27 mouse cellular contexts compared by ENCODE assay signal in the genomic region with DNA sequence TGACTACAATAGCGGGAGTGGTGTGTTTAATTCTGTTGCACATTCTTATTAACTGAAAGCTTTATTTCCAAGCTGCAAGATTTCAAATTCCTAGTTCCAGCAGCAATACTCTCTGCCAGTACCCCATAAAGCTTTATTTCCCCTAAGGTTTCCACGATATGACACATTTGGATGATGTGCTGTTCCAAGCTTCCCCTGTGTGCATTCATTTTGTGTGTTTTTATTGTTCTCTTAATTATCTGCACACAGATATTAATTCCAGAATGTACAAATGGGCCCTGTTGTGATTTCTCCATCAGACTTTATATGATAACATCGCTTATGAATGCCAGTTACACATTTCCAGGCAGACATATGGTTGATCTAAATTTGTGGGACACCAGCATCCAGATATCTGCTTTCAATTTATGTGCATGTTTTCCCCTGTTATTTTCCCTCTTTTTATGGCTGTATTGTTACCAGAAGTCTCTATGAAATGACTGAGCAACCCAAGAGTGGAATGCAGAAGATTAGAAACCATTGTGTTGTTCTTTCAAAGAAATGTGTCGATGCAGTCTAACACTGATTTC.
A peak's percentile ranks its signal among the peaks of the same experiment; 100 is the strongest.
DNase-seq lines count a peak whose midpoint lies in the region; ATAC-seq and TF ChIP-seq lines count a peak whose summit lies in the region.
"Had no signal": no experiment of that assay in that cellular context is flagged by ENCODE, and none has a peak within 500 bp of the region (broad histone marks: within the 10 kb centered on the region; RNA-seq: fewer than 3 reads in every experiment).

No protein-coding gene starts in this region.

- no peak overlapping the region for H3K9ac ChIP-seq in hindbrain, embryonic 14.5 days
- no peak overlapping the region for H3K9ac ChIP-seq in midbrain, postnatal 0 days (replicated peaks; ENCODE audit: low read length, poor library complexity, severe bottlenecking)
- H3K9ac ChIP-seq in midbrain, embryonic 15.5 days: no peak overlapping the region
- no peak overlapping the region for H3K9ac ChIP-seq in limb, embryonic 14.5 days (ENCODE audit: low read depth, low read length, severe bottlenecking)
- H3K9ac ChIP-seq: liver, embryonic 15.5 days; lung, embryonic 14.5 days had no signal

- no peak for TF ChIP-seq CTCF in midbrain, postnatal 0 days (IDR thresholded peaks at IDR 0.05)
- TF ChIP-seq CTCF in thymus, adult 2 months (IDR thresholded peaks at IDR 0.05; ENCODE audit: borderline replicate concordance, control insufficient read depth, extremely low read depth, insufficient read depth, low read length, poor library complexity): no peak

- DNase-seq in hindbrain, embryonic 14.5 days (ENCODE audit: low spot score): no peak
- no peak for DNase-seq in hindbrain, embryonic 10.5 days (ENCODE audit: low spot score)
- peak; percentile 22 for DNase-seq in midbrain, postnatal 0 days (ENCODE audit: low spot score)
- DNase-seq in limb, embryonic 14.5 days (ENCODE audit: low spot score): peak; percentile 49
- DNase-seq in left cerebral cortex, adult 11 months (ENCODE audit: low spot score): no peak
- no peak for DNase-seq in thymus, adult 2 months
- DNase-seq: adrenal gland, postnatal 10 days; cerebellum, adult 11 months; cerebellum, postnatal 10 days; gastrocnemius, postnatal 14 days; heart, postnatal 14 days; kidney, adult 8-10 months; kidney, postnatal 14 days; lung, embryonic 14.5 days; lung, postnatal 14 days; right cerebral cortex, adult 18-20 months; spleen, adult 18-20 months; thymus, postnatal 25 days had no signal

- H3K27me3 ChIP-seq in hindbrain, embryonic 14.5 days (ENCODE audit: control insufficient read depth, insufficient read depth, low read length): no peaks in the 10 kb centered on the region
- H3K27me3 ChIP-seq in hindbrain, embryonic 10.5 days (ENCODE audit: insufficient read depth, poor library complexity, severe bottlenecking): no peaks in the 10 kb centered on the region
- H3K27me3 ChIP-seq in midbrain, postnatal 0 days (ENCODE audit: insufficient read depth, low read length): no peaks in the 10 kb centered on the region
- no peaks in the 10 kb centered on the region for H3K27me3 ChIP-seq in midbrain, embryonic 15.5 days (replicated peaks)
- H3K27me3 ChIP-seq in limb, embryonic 14.5 days (ENCODE audit: control insufficient read depth, insufficient read depth, low read length): no peaks in the 10 kb centered on the region
- H3K27me3 ChIP-seq in thymus, adult 2 months (ENCODE audit: control insufficient read depth, insufficient read depth, low read length): no peaks in the 10 kb centered on the region
- H3K27me3 ChIP-seq: liver, embryonic 15.5 days; Patski had no signal

- no peaks in the 10 kb centered on the region for H3K4me1 ChIP-seq in hindbrain, embryonic 14.5 days (replicated peaks; ENCODE audit: control insufficient read depth, insufficient read depth, low read length)
- no peaks in the 10 kb centered on the region for H3K4me1 ChIP-seq in hindbrain, embryonic 10.5 days (replicated peaks)
- H3K4me1 ChIP-seq in midbrain, postnatal 0 days (ENCODE audit: insufficient read depth, low read length): no peaks in the 10 kb centered on the region
- H3K4me1 ChIP-seq in midbrain, embryonic 15.5 days: no peaks in the 10 kb centered on the region
- H3K4me1 ChIP-seq in limb, embryonic 14.5 days (ENCODE audit: control insufficient read depth, insufficient read depth, low read length): peaks cover 6% of the 10 kb centered on the region; the same call in 1 of the 2 replicates
- H3K4me1 ChIP-seq in thymus, adult 2 months (replicated peaks; ENCODE audit: control insufficient read depth, insufficient read depth, low read length): no peaks in the 10 kb centered on the region
- H3K4me1 ChIP-seq: liver, embryonic 15.5 days; midbrain, embryonic 10.5 days had no signal

- no peak overlapping the region for H3K4me3 ChIP-seq in hindbrain, embryonic 14.5 days (replicated peaks; ENCODE audit: low read length)
- no peak overlapping the region for H3K4me3 ChIP-seq in hindbrain, embryonic 10.5 days
- H3K4me3 ChIP-seq in midbrain, postnatal 0 days (ENCODE audit: low read depth, low read length): no peak overlapping the region
- no peak overlapping the region for H3K4me3 ChIP-seq in midbrain, embryonic 15.5 days
- H3K4me3 ChIP-seq in limb, embryonic 14.5 days (replicated peaks; ENCODE audit: low read length): no peak overlapping the region
- H3K4me3 ChIP-seq in thymus, adult 2 months (ENCODE audit: control insufficient read depth, insufficient read depth, low read length): no peak overlapping the region
- H3K4me3 ChIP-seq: left cerebral cortex, adult 2 months; liver, embryonic 15.5 days; midbrain, embryonic 10.5 days; myocyte had no signal

- TF ChIP-seq POLR2A in limb, embryonic 14.5 days (IDR thresholded peaks at IDR 0.05; ENCODE audit: borderline replicate concordance, extremely low read depth, insufficient read depth, insufficient read length): no peak
- no peak for TF ChIP-seq POLR2A in thymus, adult 2 months (IDR thresholded peaks at IDR 0.05; ENCODE audit: control insufficient read depth, extremely low read depth, insufficient read depth, low read length, poor library complexity)

- no peaks in the 10 kb centered on the region for H3K36me3 ChIP-seq in hindbrain, embryonic 14.5 days (replicated peaks; ENCODE audit: control insufficient read depth, insufficient read depth)
- no peaks in the 10 kb centered on the region for H3K36me3 ChIP-seq in hindbrain, embryonic 10.5 days
- H3K36me3 ChIP-seq in midbrain, postnatal 0 days (ENCODE audit: insufficient read depth, low read length): no peaks in the 10 kb centered on the region
- no peaks in the 10 kb centered on the region for H3K36me3 ChIP-seq in midbrain, embryonic 15.5 days (replicated peaks)
- no peaks in the 10 kb centered on the region for H3K36me3 ChIP-seq in limb, embryonic 14.5 days (ENCODE audit: control insufficient read depth, insufficient read depth, low read length)
- H3K36me3 ChIP-seq in thymus, adult 2 months (ENCODE audit: control insufficient read depth, insufficient read depth, low read length): no peaks in the 10 kb centered on the region
- H3K36me3 ChIP-seq: liver, embryonic 15.5 days; midbrain, embryonic 10.5 days had no signal

- no peaks in the 10 kb centered on the region for H3K9me3 ChIP-seq in hindbrain, embryonic 14.5 days (ENCODE audit: control insufficient read depth, low read length)
- H3K9me3 ChIP-seq in hindbrain, embryonic 10.5 days: no peaks in the 10 kb centered on the region
- no peaks in the 10 kb centered on the region for H3K9me3 ChIP-seq in midbrain, postnatal 0 days (ENCODE audit: low read length)
- H3K9me3 ChIP-seq in midbrain, embryonic 15.5 days: no peaks in the 10 kb centered on the region
- H3K9me3 ChIP-seq in limb, embryonic 14.5 days (ENCODE audit: control insufficient read depth, low read length): no peaks in the 10 kb centered on the region
- H3K9me3 ChIP-seq: liver, embryonic 15.5 days; midbrain, embryonic 10.5 days had no signal

- no peak overlapping the region for H3K4me2 ChIP-seq in hindbrain, embryonic 14.5 days (replicated peaks)
- H3K4me2 ChIP-seq in midbrain, postnatal 0 days (ENCODE audit: low read depth, low read length, poor library complexity, severe bottlenecking): no peak overlapping the region
- H3K4me2 ChIP-seq in midbrain, embryonic 15.5 days: no peak overlapping the region
- no peak overlapping the region for H3K4me2 ChIP-seq in limb, embryonic 14.5 days (replicated peaks; ENCODE audit: low read depth, low read length, severe bottlenecking)
- H3K4me2 ChIP-seq: liver, embryonic 15.5 days; lung, embryonic 14.5 days had no signal

- H3K27ac ChIP-seq in hindbrain, embryonic 14.5 days: no peak overlapping the region
- H3K27ac ChIP-seq in hindbrain, embryonic 10.5 days: no peak overlapping the region
- H3K27ac ChIP-seq in midbrain, postnatal 0 days (ENCODE audit: low read depth, low read length): no peak overlapping the region
- no peak overlapping the region for H3K27ac ChIP-seq in midbrain, embryonic 15.5 days
- H3K27ac ChIP-seq in limb, embryonic 14.5 days (replicated peaks; ENCODE audit: low read depth, low read length): 0 out of 2 replicates have a peak overlapping the region, but pooled peaks have one; percentile 28
- no peak overlapping the region for H3K27ac ChIP-seq in thymus, adult 2 months (ENCODE audit: control insufficient read depth, insufficient read depth, low read length)
- H3K27ac ChIP-seq: left cerebral cortex, adult 2 months; liver, embryonic 15.5 days; midbrain, embryonic 10.5 days had no signal

- peak; percentile 34; the same call in 1 of the 2 replicates for ATAC-seq in hindbrain, embryonic 14.5 days (ENCODE audit: low FRiP score)
- no peak for ATAC-seq in midbrain, postnatal 0 days (ENCODE audit: low FRiP score)
- no peak for ATAC-seq in midbrain, embryonic 15.5 days (replicated peaks)
- ATAC-seq in limb, embryonic 14.5 days (ENCODE audit: low FRiP score, low read depth): peak; percentile 79
- ATAC-seq: forebrain, embryonic 14.5 days; intestine, embryonic 16.5 days; midbrain, embryonic 16.5 days; Patski had no signal

- WGBS in hindbrain, embryonic 14.5 days: 68% methylated on average over 4 of the region's 4 CpGs
- WGBS in hindbrain, embryonic 10.5 days: 90% methylated on average over 4 of the region's 4 CpGs
- 76% methylated on average over 4 of the region's 4 CpGs for WGBS in midbrain, postnatal 0 days
- WGBS in midbrain, embryonic 15.5 days: 83% methylated on average over 4 of the region's 4 CpGs
- WGBS in limb, embryonic 14.5 days: 39% methylated on average over 4 of the region's 4 CpGs
- 89% methylated on average over 4 of the region's 4 CpGs for WGBS in thymus, adult 2 months

Comparison
In these comparisons a context has a peak if more than half of its experiments do, and no peak if none do; other contexts are left out.
1. ATAC-seq: peak in hindbrain, embryonic 14.5 days (single experiment) and limb, embryonic 14.5 days (single experiment); none in midbrain, postnatal 0 days (single experiment) and midbrain, embryonic 15.5 days (single experiment).
2. DNase-seq: peak in midbrain, postnatal 0 days (single experiment) and limb, embryonic 14.5 days (single experiment); none in hindbrain, embryonic 14.5 days (single experiment), hindbrain, embryonic 10.5 days (single experiment), left cerebral cortex, adult 11 months (single experiment) and thymus, adult 2 months (single experiment).